In the genomic region with DNA sequence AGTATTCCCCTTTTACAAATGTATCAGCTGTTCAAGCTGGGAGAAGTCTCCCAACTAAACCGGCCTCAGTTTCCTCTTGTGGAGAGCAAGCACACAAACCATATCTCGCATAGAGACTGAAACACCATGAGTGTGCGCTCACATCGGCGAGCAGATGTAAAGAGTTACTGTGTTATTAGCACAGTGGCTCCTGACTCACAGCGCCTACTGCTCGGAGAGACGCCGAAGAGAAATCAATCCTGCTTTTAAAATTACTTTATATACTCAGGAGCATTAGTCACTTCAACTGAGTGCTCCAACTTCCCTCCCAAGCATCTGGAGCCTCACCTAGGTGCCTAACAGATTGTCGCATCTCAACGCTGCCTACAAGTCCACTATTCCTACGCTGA, we compare ENCODE assay signal across 8 mouse cellular contexts. TPM values are rescaled to one million over a fixed set of nuclear protein-coding genes. Genes with fewer than 3 reads are reported as not detected.
DNase-seq lines count a peak whose midpoint lies in the region; ATAC-seq and TF ChIP-seq lines count a peak whose summit lies in the region.

No protein-coding gene starts in this region.

- peak; percentile 31 to 39 for DNase-seq in left cerebral cortex, adult 9 months (ENCODE audit: low spot score in 2 of 2)
- DNase-seq in left cerebral cortex, postnatal 4 days, result no peak
- DNase-seq in embryonic facial prominence, embryonic 14.5 days (ENCODE audit: low spot score), result peak; percentile 29
- peak; percentile 32 for DNase-seq in midbrain, postnatal 0 days (ENCODE audit: low spot score)
- no peak for DNase-seq in cerebellum, adult 8-10 months
- DNase-seq in thymus, adult 2 months, result no peak
- DNase-seq in kidney, postnatal 10 days, result no peak

- H3K4me3 ChIP-seq in embryonic facial prominence, embryonic 14.5 days (ENCODE audit: low read depth, low read length), result peak overlapping the region; percentile 59
- peak overlapping the region; percentile 80 for H3K4me3 ChIP-seq in hindbrain, embryonic 15.5 days
- H3K4me3 ChIP-seq in midbrain, postnatal 0 days (ENCODE audit: low read depth, low read length), result peak overlapping the region; percentile 67
- no peak overlapping the region for H3K4me3 ChIP-seq in thymus, adult 2 months (ENCODE audit: control insufficient read depth, insufficient read depth, low read length)

- H3K9ac ChIP-seq in embryonic facial prominence, embryonic 14.5 days (ENCODE audit: low read depth, low read length), result peak overlapping the region; percentile 70
- H3K9ac ChIP-seq in hindbrain, embryonic 15.5 days, result peak overlapping the region; percentile 71
- H3K9ac ChIP-seq in midbrain, postnatal 0 days (replicated peaks; ENCODE audit: low read length, poor library complexity, severe bottlenecking), result peak overlapping the region; percentile 72

- no peak overlapping the region for H3K27ac ChIP-seq in embryonic facial prominence, embryonic 14.5 days (replicated peaks; ENCODE audit: low read depth, low read length)
- H3K27ac ChIP-seq in hindbrain, embryonic 15.5 days (replicated peaks), result peak overlapping the region; percentile 78
- peak overlapping the region; percentile 33; the same call in 1 of the 2 replicates for H3K27ac ChIP-seq in midbrain, postnatal 0 days (ENCODE audit: low read depth, low read length)
- H3K27ac ChIP-seq in thymus, adult 2 months (ENCODE audit: control insufficient read depth, insufficient read depth, low read length), result no peak overlapping the region

- H3K9me3 ChIP-seq in embryonic facial prominence, embryonic 14.5 days (ENCODE audit: control insufficient read depth, low read length), result peaks cover 7% of the 10 kb centered on the region
- H3K9me3 ChIP-seq in hindbrain, embryonic 15.5 days, result no peaks in the 10 kb centered on the region
- H3K9me3 ChIP-seq in midbrain, postnatal 0 days (ENCODE audit: low read length), result peaks cover 5% of the 10 kb centered on the region; the same call in 1 of the 2 replicates

- peak overlapping the region; percentile 87 for H3K4me2 ChIP-seq in embryonic facial prominence, embryonic 14.5 days (ENCODE audit: low read depth, low read length)
- peak overlapping the region; percentile 86 for H3K4me2 ChIP-seq in hindbrain, embryonic 15.5 days
- peak overlapping the region; percentile 75 for H3K4me2 ChIP-seq in midbrain, postnatal 0 days (ENCODE audit: low read depth, low read length, poor library complexity, severe bottlenecking)

- peaks cover 12% of the 10 kb centered on the region for H3K27me3 ChIP-seq in embryonic facial prominence, embryonic 14.5 days (replicated peaks; ENCODE audit: control insufficient read depth, insufficient read depth, low read length)
- no peaks in the 10 kb centered on the region; the same call in 1 of the 2 replicates for H3K27me3 ChIP-seq in hindbrain, embryonic 15.5 days
- no peaks in the 10 kb centered on the region for H3K27me3 ChIP-seq in midbrain, postnatal 0 days (ENCODE audit: insufficient read depth, low read length)
- peaks cover 9% of the 10 kb centered on the region; the same call in 1 of the 2 replicates for H3K27me3 ChIP-seq in thymus, adult 2 months (ENCODE audit: control insufficient read depth, insufficient read depth, low read length)

- no peak for TF ChIP-seq POLR2A in thymus, adult 2 months (IDR thresholded peaks at IDR 0.05; ENCODE audit: control insufficient read depth, extremely low read depth, insufficient read depth, low read length, poor library complexity)

- no peak for TF ChIP-seq CTCF in midbrain, postnatal 0 days (IDR thresholded peaks at IDR 0.05)
- no peak for TF ChIP-seq CTCF in thymus, adult 2 months (IDR thresholded peaks at IDR 0.05; ENCODE audit: borderline replicate concordance, control insufficient read depth, extremely low read depth, insufficient read depth, low read length, poor library complexity)

- intact Hi-C loops in left cerebral cortex, postnatal 4 days (cut with DNase I), result no loop called here

- no peaks in the 10 kb centered on the region for H3K36me3 ChIP-seq in embryonic facial prominence, embryonic 14.5 days (ENCODE audit: control insufficient read depth, insufficient read depth, low read length)
- no peaks in the 10 kb centered on the region for H3K36me3 ChIP-seq in hindbrain, embryonic 15.5 days
- H3K36me3 ChIP-seq in midbrain, postnatal 0 days (ENCODE audit: insufficient read depth, low read length), result no peaks in the 10 kb centered on the region
- no peaks in the 10 kb centered on the region for H3K36me3 ChIP-seq in thymus, adult 2 months (ENCODE audit: control insufficient read depth, insufficient read depth, low read length)

- no peak for ATAC-seq in embryonic facial prominence, embryonic 14.5 days (ENCODE audit: low read depth)
- no peak for ATAC-seq in hindbrain, embryonic 15.5 days (ENCODE audit: low FRiP score, low read depth)
- no peak for ATAC-seq in midbrain, postnatal 0 days (ENCODE audit: low FRiP score)

- H3K4me1 ChIP-seq in embryonic facial prominence, embryonic 14.5 days (ENCODE audit: control insufficient read depth, insufficient read depth, low read length), result 0 out of 2 replicates have a peak, but pooled peaks cover 7% of the 10 kb centered on the region
- H3K4me1 ChIP-seq in hindbrain, embryonic 15.5 days (replicated peaks), result peaks cover 20% of the 10 kb centered on the region
- H3K4me1 ChIP-seq in midbrain, postnatal 0 days (ENCODE audit: insufficient read depth, low read length), result peaks cover 4% of the 10 kb centered on the region; the same call in 1 of the 2 replicates
- peaks cover 4% of the 10 kb centered on the region; the same call in 1 of the 2 replicates for H3K4me1 ChIP-seq in thymus, adult 2 months (replicated peaks; ENCODE audit: control insufficient read depth, insufficient read depth, low read length)

- 21% methylated on average over 12 of the region's 12 CpGs for WGBS in embryonic facial prominence, embryonic 14.5 days
- 22% methylated on average over 12 of the region's 12 CpGs for WGBS in hindbrain, embryonic 15.5 days
- WGBS in midbrain, postnatal 0 days, result 21% methylated on average over 12 of the region's 12 CpGs
- WGBS in thymus, adult 2 months, result 59% methylated on average over 12 of the region's 12 CpGs

RNA-seq across cellular contexts. Expression of a gene that starts 1.3 kb away (rescaled TPM):
- total RNA-seq in left cerebral cortex, postnatal 4 days (2021), result 10 to 100 TPM; 51.8 to 54.3 TPM
- polyA plus RNA-seq in embryonic facial prominence, embryonic 14.5 days (2014; fragmentation: Nextera tagmentation; extraction: Ambion mirVana), result 23.7 and 25.2 TPM in 2 replicates
- polyA plus RNA-seq in hindbrain, embryonic 15.5 days (2015; fragmentation: Nextera tagmentation; extraction: Ambion mirVana), result 29.6 and 34.4 TPM in 2 replicates
- 23.7 and 25.6 TPM in 2 replicates for total RNA-seq in midbrain, postnatal 0 days (2014; rRNA removed)
- 23.5 and 29.5 TPM in 2 replicates for polyA plus RNA-seq in midbrain, postnatal 0 days (2015; fragmentation: Nextera tagmentation; extraction: Ambion mirVana)
- polyA plus RNA-seq in thymus, adult 2 months (2012; rRNA removed), result 1.2 and 2.4 TPM in 2 replicates

RNA-seq across cellular contexts. Expression of a gene that starts 56.7 kb away (rescaled TPM):
- 10 to 100 TPM; 54.5 to 61.9 TPM for total RNA-seq in left cerebral cortex, postnatal 4 days (2021)
- 107 TPM in 2 replicates for polyA plus RNA-seq in embryonic facial prominence, embryonic 14.5 days (2014; fragmentation: Nextera tagmentation; extraction: Ambion mirVana)
- 129 and 137 TPM in 2 replicates for polyA plus RNA-seq in hindbrain, embryonic 15.5 days (2015; fragmentation: Nextera tagmentation; extraction: Ambion mirVana)
- 81.6 and 104 TPM in 2 replicates for total RNA-seq in midbrain, postnatal 0 days (2014; rRNA removed)
- polyA plus RNA-seq in midbrain, postnatal 0 days (2015; fragmentation: Nextera tagmentation; extraction: Ambion mirVana), result 189 and 190 TPM in 2 replicates
- polyA plus RNA-seq in thymus, adult 2 months (2012; rRNA removed), result 11.4 and 13.5 TPM in 2 replicates

Comparison
In these comparisons a context has a peak if more than half of its experiments do, and no peak if none do; other contexts are left out.
1. DNase-seq: peak in left cerebral cortex, adult 9 months (2 of 2), embryonic facial prominence, embryonic 14.5 days (single experiment) and midbrain, postnatal 0 days (single experiment); none in left cerebral cortex, postnatal 4 days (single experiment), cerebellum, adult 8-10 months (single experiment), thymus, adult 2 months (single experiment) and kidney, postnatal 10 days (single experiment).
2. H3K27ac ChIP-seq: peak in hindbrain, embryonic 15.5 days (single experiment) and midbrain, postnatal 0 days (single experiment); none in embryonic facial prominence, embryonic 14.5 days (single experiment) and thymus, adult 2 months (single experiment).
3. Peak in every context shown above with its lines, with median percentiles within 50 percentile points of each other: H3K4me2 ChIP-seq and H3K9ac ChIP-seq.